Mouse (Mus musculus) embryonic fibroblast, embryonic 13.5 days (primary cell): Measurements from ENCODE around the gene Cfap77.

Source experiments
- CTCF ChIP-seq: IDR thresholded peaks from 2 replicates; pipeline ENCODE4 v1.5.1; 2011; ENCODE audit warnings: mild to moderate bottlenecking, control low read depth, low read length, moderate library complexity, borderline replicate concordance; ENCODE audit not compliant: insufficient read depth
- POLR2A ChIP-seq: IDR thresholded peaks from 2 replicates; pipeline ENCODE4 v1.6.1; 2011; ENCODE audit warnings: low read depth, mild to moderate bottlenecking, control low read depth, low read length, moderate library complexity

- TF ChIP-seq CTCF (no peak), POLR2A (no peak)
Observed at GRCm38 (mm10) chr2:29075331-29076070, 20.6 kb upstream of the Cfap77 start.
